Mouse (Mus musculus) liver, postnatal 0 days (tissue): ENCODE results near the gene Slfn9.

Experiments
- CTCF ChIP-seq: sonication (generic); IDR thresholded peaks from 2 replicates; pipeline ENCODE4 v1.5.1; 2016; ENCODE audit warnings: antibody characterized with exemption, low read depth
- EP300 ChIP-seq: IDR thresholded peaks from 2 replicates; pipeline ENCODE4 v1.6.1; 2016; ENCODE audit warnings: antibody characterized with exemption, low read depth, mild to moderate bottlenecking

- TF ChIP-seq CTCF (no peak), EP300 (no peak)
Observed at GRCm38 (mm10) chr11:82962215-82962614, 29.4 kb downstream of the Slfn9 start.
